ENCODE assay signal across 17 mouse cellular contexts in genomic region chr16:26999563-26999962, GRCm38 (mm10). TPM values are rescaled to one million over a fixed set of nuclear protein-coding genes. Genes with fewer than 3 reads are reported as not detected.
A peak's percentile ranks its signal among the peaks of the same experiment; 100 is the strongest.
DNase-seq lines count a peak whose midpoint lies in the region; ATAC-seq lines count a peak whose summit lies in the region.
"Had no signal": no experiment of that assay in that cellular context is flagged by ENCODE, and none has a peak within 500 bp of the region (broad histone marks: within the 10 kb centered on the region; RNA-seq: fewer than 3 reads in every experiment).

No protein-coding gene starts in this region.

- no peak for DNase-seq in embryonic facial prominence, embryonic 14.5 days (ENCODE audit: low spot score)
- no peak for DNase-seq in embryonic facial prominence, embryonic 10.5 days (ENCODE audit: low spot score)
- no peak for DNase-seq in midbrain, embryonic 11.5 days (ENCODE audit: low spot score, missing footprints)
- DNase-seq in mesoderm, embryonic 11.5 days (ENCODE audit: low read depth, low spot score), result peak; percentile 18
- no peak for DNase-seq in right cerebral cortex, postnatal 4 days
- DNase-seq in spleen, postnatal 10 days (ENCODE audit: low spot score in 2 of 2), result no peak
- DNase-seq: adrenal gland, postnatal 25 days; cerebellum, postnatal 14 days; kidney, postnatal 25 days; left cerebral cortex, postnatal 4 days; right cerebral cortex, postnatal 25 days had no signal

- H3K27ac ChIP-seq in embryonic facial prominence, embryonic 14.5 days (replicated peaks; ENCODE audit: low read depth, low read length), result no peak overlapping the region
- no peak overlapping the region for H3K27ac ChIP-seq in embryonic facial prominence, embryonic 10.5 days (replicated peaks)
- H3K27ac ChIP-seq in midbrain, embryonic 15.5 days, result no peak overlapping the region
- H3K27ac ChIP-seq in midbrain, embryonic 11.5 days (ENCODE audit: low read depth, low read length), result no peak overlapping the region
- H3K27ac ChIP-seq in forebrain, embryonic 15.5 days (replicated peaks), result no peak overlapping the region
- H3K27ac ChIP-seq: embryonic facial prominence, embryonic 15.5 days; lung, embryonic 15.5 days had no signal

- no peaks in the 10 kb centered on the region for H3K27me3 ChIP-seq in embryonic facial prominence, embryonic 14.5 days (replicated peaks; ENCODE audit: control insufficient read depth, insufficient read depth, low read length)
- H3K27me3 ChIP-seq in embryonic facial prominence, embryonic 10.5 days (replicated peaks; ENCODE audit: low read depth, poor library complexity, severe bottlenecking), result no peaks in the 10 kb centered on the region
- H3K27me3 ChIP-seq in midbrain, embryonic 15.5 days (replicated peaks), result no peaks in the 10 kb centered on the region
- H3K27me3 ChIP-seq in midbrain, embryonic 11.5 days (ENCODE audit: control insufficient read depth, insufficient read depth, low read length), result no peaks in the 10 kb centered on the region
- peaks cover 9% of the 10 kb centered on the region; the same call in 1 of the 2 replicates for H3K27me3 ChIP-seq in forebrain, embryonic 15.5 days
- H3K27me3 ChIP-seq: embryonic facial prominence, embryonic 15.5 days; lung, embryonic 15.5 days had no signal

- H3K4me1 ChIP-seq in embryonic facial prominence, embryonic 14.5 days (ENCODE audit: control insufficient read depth, insufficient read depth, low read length), result no peaks in the 10 kb centered on the region
- no peaks in the 10 kb centered on the region for H3K4me1 ChIP-seq in embryonic facial prominence, embryonic 10.5 days
- no peaks in the 10 kb centered on the region for H3K4me1 ChIP-seq in midbrain, embryonic 15.5 days
- H3K4me1 ChIP-seq in midbrain, embryonic 11.5 days (ENCODE audit: control insufficient read depth, insufficient read depth, low read length), result no peaks in the 10 kb centered on the region
- 0 out of 2 replicates have a peak, but pooled peaks cover 4% of the 10 kb centered on the region for H3K4me1 ChIP-seq in forebrain, embryonic 15.5 days
- H3K4me1 ChIP-seq: embryonic facial prominence, embryonic 15.5 days; lung, embryonic 15.5 days had no signal

- no peaks in the 10 kb centered on the region for H3K9me3 ChIP-seq in embryonic facial prominence, embryonic 14.5 days (ENCODE audit: control insufficient read depth, low read length)
- H3K9me3 ChIP-seq in embryonic facial prominence, embryonic 10.5 days, result 0 out of 2 replicates have a peak, but pooled peaks cover 2% of the 10 kb centered on the region
- H3K9me3 ChIP-seq in midbrain, embryonic 15.5 days, result no peaks in the 10 kb centered on the region
- H3K9me3 ChIP-seq in midbrain, embryonic 11.5 days (ENCODE audit: control insufficient read depth, low read length), result no peaks in the 10 kb centered on the region
- no peaks in the 10 kb centered on the region for H3K9me3 ChIP-seq in forebrain, embryonic 15.5 days
- H3K9me3 ChIP-seq: embryonic facial prominence, embryonic 15.5 days; lung, embryonic 15.5 days had no signal

- peak; percentile 37; the same call in 1 of the 2 replicates for ATAC-seq in embryonic facial prominence, embryonic 14.5 days (ENCODE audit: low read depth)
- 0 out of 2 replicates have a peak, but pooled peaks have one; percentile 48 for ATAC-seq in midbrain, embryonic 15.5 days (replicated peaks)
- no peak for ATAC-seq in midbrain, embryonic 11.5 days (ENCODE audit: low FRiP score)
- ATAC-seq in forebrain, embryonic 15.5 days (replicated peaks), result peak; percentile 64

- no peak overlapping the region for H3K4me3 ChIP-seq in embryonic facial prominence, embryonic 14.5 days (ENCODE audit: low read depth, low read length)
- H3K4me3 ChIP-seq in embryonic facial prominence, embryonic 10.5 days, result no peak overlapping the region
- no peak overlapping the region for H3K4me3 ChIP-seq in midbrain, embryonic 15.5 days
- H3K4me3 ChIP-seq in midbrain, embryonic 11.5 days (ENCODE audit: low read depth, low read length), result no peak overlapping the region
- no peak overlapping the region for H3K4me3 ChIP-seq in forebrain, embryonic 15.5 days
- H3K4me3 ChIP-seq: embryonic facial prominence, embryonic 15.5 days; lung, embryonic 15.5 days had no signal

- no peak overlapping the region for H3K4me2 ChIP-seq in embryonic facial prominence, embryonic 14.5 days (ENCODE audit: low read depth, low read length)
- no peak overlapping the region for H3K4me2 ChIP-seq in midbrain, embryonic 15.5 days
- H3K4me2 ChIP-seq in midbrain, embryonic 11.5 days, result no peak overlapping the region
- H3K4me2 ChIP-seq in forebrain, embryonic 15.5 days (replicated peaks), result no peak overlapping the region
- H3K4me2 ChIP-seq: embryonic facial prominence, embryonic 15.5 days; liver, embryonic 11.5 days; lung, embryonic 15.5 days had no signal

- 15% methylated on average over 2 of the region's 2 CpGs for WGBS in embryonic facial prominence, embryonic 14.5 days
- WGBS in embryonic facial prominence, embryonic 10.5 days, result 10% methylated on average over 2 of the region's 2 CpGs
- 2% methylated on average over 2 of the region's 2 CpGs for WGBS in midbrain, embryonic 15.5 days
- WGBS in midbrain, embryonic 11.5 days, result 6% methylated on average over 2 of the region's 2 CpGs
- WGBS in forebrain, embryonic 15.5 days, result 2% methylated on average over 2 of the region's 2 CpGs

- H3K9ac ChIP-seq in embryonic facial prominence, embryonic 14.5 days (ENCODE audit: low read depth, low read length), result no peak overlapping the region
- no peak overlapping the region for H3K9ac ChIP-seq in midbrain, embryonic 15.5 days
- no peak overlapping the region for H3K9ac ChIP-seq in midbrain, embryonic 11.5 days (ENCODE audit: low read length)
- no peak overlapping the region for H3K9ac ChIP-seq in forebrain, embryonic 15.5 days (replicated peaks)
- H3K9ac ChIP-seq: embryonic facial prominence, embryonic 15.5 days; lung, embryonic 15.5 days had no signal

- no peaks in the 10 kb centered on the region for H3K36me3 ChIP-seq in embryonic facial prominence, embryonic 14.5 days (ENCODE audit: control insufficient read depth, insufficient read depth, low read length)
- no peaks in the 10 kb centered on the region for H3K36me3 ChIP-seq in embryonic facial prominence, embryonic 10.5 days (replicated peaks)
- H3K36me3 ChIP-seq in midbrain, embryonic 15.5 days (replicated peaks), result no peaks in the 10 kb centered on the region
- H3K36me3 ChIP-seq in midbrain, embryonic 11.5 days (ENCODE audit: control insufficient read depth, insufficient read depth, low read length), result no peaks in the 10 kb centered on the region
- H3K36me3 ChIP-seq in forebrain, embryonic 15.5 days, result no peaks in the 10 kb centered on the region
- H3K36me3 ChIP-seq: embryonic facial prominence, embryonic 15.5 days; lung, embryonic 15.5 days had no signal

RNA-seq across cellular contexts. Expression of gene Gmnc, which starts 8.1 kb away (rescaled TPM):
- polyA plus RNA-seq in embryonic facial prominence, embryonic 14.5 days (2014; fragmentation: Nextera tagmentation; extraction: Ambion mirVana), result 0.17 and 0.18 TPM in 2 replicates
- 0.09 and 0.16 TPM in 2 replicates for polyA plus RNA-seq in embryonic facial prominence, embryonic 10.5 days (2016; fragmentation: Nextera tagmentation; extraction: Ambion mirVana)
- 0.19 and 0.26 TPM in 2 replicates for polyA plus RNA-seq in midbrain, embryonic 15.5 days (2015; fragmentation: Nextera tagmentation; extraction: Ambion mirVana)
- polyA plus RNA-seq in midbrain, embryonic 11.5 days (2014; fragmentation: Nextera tagmentation; extraction: Ambion mirVana), result not detected in 2 replicates
- 0.09 and 0.36 TPM in 2 replicates for polyA plus RNA-seq in forebrain, embryonic 15.5 days (2015; fragmentation: Nextera tagmentation; extraction: Ambion mirVana)
- polyA plus RNA-seq: intestine, embryonic 14.5 days; liver, embryonic 11.5 days had no signal
